8 mouse cellular contexts compared by ENCODE assay signal in the genomic region with DNA sequence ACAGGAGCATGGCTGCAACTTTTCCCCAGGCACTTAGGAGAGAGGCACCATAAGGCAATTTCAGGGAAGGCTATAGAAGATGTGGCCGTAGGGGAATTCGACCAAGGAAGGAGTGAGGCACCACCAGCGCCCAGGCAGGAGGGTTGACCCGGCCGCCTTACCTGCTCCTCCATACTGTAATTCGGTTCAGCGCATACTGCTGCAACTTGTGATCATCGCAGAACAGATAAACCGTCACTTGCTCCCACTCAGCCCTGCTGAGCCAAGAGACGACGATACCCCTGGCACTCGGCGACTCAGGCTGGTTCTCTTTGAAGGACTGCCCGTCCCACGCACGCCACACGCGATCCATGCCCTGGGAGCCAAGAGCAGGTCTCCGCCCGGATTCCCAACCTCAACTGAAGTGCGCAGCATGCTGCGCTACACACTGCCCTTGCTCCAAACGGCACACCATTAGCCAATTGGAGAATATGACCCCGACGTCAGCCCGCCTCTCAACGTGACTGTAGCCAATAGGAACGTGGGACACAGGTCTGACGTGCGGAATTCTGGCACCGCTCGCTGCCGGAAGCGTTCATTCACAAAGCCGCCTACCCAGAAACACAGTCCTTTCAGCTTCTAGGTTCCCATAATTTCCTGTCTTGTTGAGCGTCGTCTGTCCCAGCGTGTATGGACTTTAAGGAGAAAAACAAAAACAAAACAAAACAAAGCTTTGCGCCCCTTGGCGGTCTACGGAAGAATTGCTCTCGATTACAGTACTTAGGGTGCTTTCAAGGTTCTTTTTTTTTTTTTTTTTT. TPM values are rescaled to one million over a fixed set of nuclear protein-coding genes. Genes with fewer than 3 reads are reported as not detected.
DNase-seq lines count a peak whose midpoint lies in the region; ATAC-seq and TF ChIP-seq lines count a peak whose summit lies in the region.

TSS of gene Las1l (minus strand) at position 466 of the 797 bp plus-strand sequence.

- intact Hi-C loops in heart, postnatal 36 days (cut with DNase I), result loop anchor here (2.0 to 5.0 kb wide), 2 partner anchors 222 to 929 kb away; partner anchors contain the start of gene Spin4

- TF ChIP-seq POLR2A in olfactory bulb, adult 2 months (IDR thresholded peaks at IDR 0.05; ENCODE audit: insufficient read depth, low read depth, low read length), result peak; percentile 67; the same call in 1 of the 2 replicates
- TF ChIP-seq POLR2A in thymus, adult 2 months (IDR thresholded peaks at IDR 0.05; ENCODE audit: control insufficient read depth, extremely low read depth, insufficient read depth, low read length, poor library complexity), result peak; percentile 67; the same call in 1 of the 2 replicates

- TF ChIP-seq CTCF in G1E (IDR thresholded peaks at IDR 0.05; ENCODE audit: low read depth, low read length), result no peak
- TF ChIP-seq CTCF in layer of hippocampus, adult 2 months (conservative IDR thresholded peaks at IDR 0.05), result peak; percentile 65
- peak; percentile 24; the same call in 1 of the 2 replicates for TF ChIP-seq CTCF in lung, embryonic 14.5 days (IDR thresholded peaks at IDR 0.05; ENCODE audit: low read depth)
- TF ChIP-seq CTCF in olfactory bulb, adult 2 months (IDR thresholded peaks at IDR 0.05; ENCODE audit: insufficient read depth, low read depth, low read length), result no peak
- no peak for TF ChIP-seq CTCF in thymus, adult 2 months (IDR thresholded peaks at IDR 0.05; ENCODE audit: borderline replicate concordance, control insufficient read depth, extremely low read depth, insufficient read depth, low read length, poor library complexity)

- peak; percentile 99 for ATAC-seq in G1E (ENCODE audit: extremely low read depth, insufficient number of reproducible peaks, low FRiP score, poor library complexity, severe bottlenecking)
- ATAC-seq in forebrain, embryonic 16.5 days, result peak; percentile 100
- peak; percentile 100 for ATAC-seq in lung, embryonic 14.5 days (ENCODE audit: insufficient read depth)

- no peaks in the 10 kb centered on the region for H3K27me3 ChIP-seq in G1E (ENCODE audit: insufficient read depth, low read length)
- H3K27me3 ChIP-seq in forebrain, embryonic 16.5 days (replicated peaks; ENCODE audit: control insufficient read depth, insufficient read depth, low read length), result no peaks in the 10 kb centered on the region
- no peaks in the 10 kb centered on the region for H3K27me3 ChIP-seq in lung, embryonic 14.5 days (ENCODE audit: insufficient read depth, low read length)
- no peaks in the 10 kb centered on the region for H3K27me3 ChIP-seq in thymus, adult 2 months (ENCODE audit: control insufficient read depth, insufficient read depth, low read length)

- 21% methylated on average over 42 of the region's 42 CpGs for WGBS in forebrain, embryonic 16.5 days
- WGBS in lung, embryonic 14.5 days, result 16% methylated on average over 42 of the region's 42 CpGs
- WGBS in olfactory bulb, adult 2 months, result 17% methylated on average over 42 of the region's 42 CpGs
- WGBS in thymus, adult 2 months, result 1% methylated on average over 42 of the region's 42 CpGs

- H3K9ac ChIP-seq in forebrain, embryonic 16.5 days (replicated peaks; ENCODE audit: low read depth, low read length), result peak within 1 kb of the TSS; percentile 55
- peak within 1 kb of the TSS; percentile 60 for H3K9ac ChIP-seq in lung, embryonic 14.5 days

- peak; percentile 69 for DNase-seq in G1E (ENCODE audit: low spot score)
- DNase-seq in cerebellum, adult 18-20 months, result peak; percentile 87 to 90
- peak; percentile 83 to 85 for DNase-seq in heart, postnatal 36 days
- peak; percentile 86 to 91 for DNase-seq in layer of hippocampus, adult 2 months (ENCODE audit: low spot score in 2 of 2)
- peak; percentile 94 for DNase-seq in lung, embryonic 14.5 days
- DNase-seq in thymus, adult 2 months, result peak; percentile 87

- H3K4me3 ChIP-seq in G1E (ENCODE audit: low read depth, low read length), result peak within 1 kb of the TSS; percentile 73
- H3K4me3 ChIP-seq in forebrain, embryonic 16.5 days (replicated peaks; ENCODE audit: low read length), result peak within 1 kb of the TSS; percentile 61
- peak within 1 kb of the TSS; percentile 69 for H3K4me3 ChIP-seq in layer of hippocampus, adult 2 months
- H3K4me3 ChIP-seq in lung, embryonic 14.5 days (ENCODE audit: low read depth, low read length), result peak within 1 kb of the TSS; percentile 53
- H3K4me3 ChIP-seq in olfactory bulb, adult 2 months (ENCODE audit: insufficient read depth, low read depth, low read length), result peak within 1 kb of the TSS; percentile 53
- H3K4me3 ChIP-seq in thymus, adult 2 months (ENCODE audit: control insufficient read depth, insufficient read depth, low read length), result peak within 1 kb of the TSS; percentile 95

- H3K4me2 ChIP-seq in forebrain, embryonic 16.5 days (ENCODE audit: low read length), result peak within 1 kb of the TSS; percentile 73
- peak within 1 kb of the TSS; percentile 67 for H3K4me2 ChIP-seq in lung, embryonic 14.5 days

- 0 out of 2 replicates have a peak within 1 kb of the TSS, but pooled peaks have one; percentile 37 for H3K27ac ChIP-seq in forebrain, embryonic 16.5 days (ENCODE audit: low read length)
- H3K27ac ChIP-seq in layer of hippocampus, adult 2 months, result peak within 1 kb of the TSS; percentile 79
- no peak within 1 kb of the TSS for H3K27ac ChIP-seq in lung, embryonic 14.5 days (ENCODE audit: low read depth)
- H3K27ac ChIP-seq in olfactory bulb, adult 2 months (ENCODE audit: insufficient read depth, low read depth, low read length), result no peak within 1 kb of the TSS
- H3K27ac ChIP-seq in thymus, adult 2 months (ENCODE audit: control insufficient read depth, insufficient read depth, low read length), result peak within 1 kb of the TSS; percentile 47; the same call in 1 of the 2 replicates

- H3K4me1 ChIP-seq in G1E (ENCODE audit: insufficient read depth, low read depth, low read length), result peaks cover 13% of the 10 kb centered on the region
- peaks cover 8% of the 10 kb centered on the region for H3K4me1 ChIP-seq in forebrain, embryonic 16.5 days (replicated peaks; ENCODE audit: control insufficient read depth, insufficient read depth, low read length)
- no peaks in the 10 kb centered on the region for H3K4me1 ChIP-seq in lung, embryonic 14.5 days (ENCODE audit: insufficient read depth)
- no peaks in the 10 kb centered on the region for H3K4me1 ChIP-seq in olfactory bulb, adult 2 months (ENCODE audit: control insufficient read depth, insufficient read depth, low read length)
- H3K4me1 ChIP-seq in thymus, adult 2 months (replicated peaks; ENCODE audit: control insufficient read depth, insufficient read depth, low read length), result peaks cover 2% of the 10 kb centered on the region; the same call in 1 of the 2 replicates

- H3K9me3 ChIP-seq in G1E (replicated peaks), result no peaks in the 10 kb centered on the region; the same call in 1 of the 2 replicates
- H3K9me3 ChIP-seq in forebrain, embryonic 16.5 days (ENCODE audit: control insufficient read depth, low read length), result no peaks in the 10 kb centered on the region
- H3K9me3 ChIP-seq in lung, embryonic 14.5 days (ENCODE audit: low read depth, low read length), result no peaks in the 10 kb centered on the region

- peaks cover 28% of the 10 kb centered on the region for H3K36me3 ChIP-seq in G1E (replicated peaks)
- H3K36me3 ChIP-seq in forebrain, embryonic 16.5 days (ENCODE audit: control insufficient read depth, insufficient read depth), result no peaks in the 10 kb centered on the region
- H3K36me3 ChIP-seq in lung, embryonic 14.5 days (ENCODE audit: insufficient read depth), result no peaks in the 10 kb centered on the region
- no peaks in the 10 kb centered on the region for H3K36me3 ChIP-seq in thymus, adult 2 months (ENCODE audit: control insufficient read depth, insufficient read depth, low read length)

RNA-seq across cellular contexts. Expression of gene Las1l, which starts in this region (rescaled TPM):
- 27.5 and 29.6 TPM in 2 replicates for total RNA-seq in G1E (2014; fragmentation: Nextera tagmentation)
- total RNA-seq in G1E (2017), result 26.8 and 31.2 TPM in 2 replicates
- 8.4 and 16.7 TPM in 2 replicates for polyA plus RNA-seq in G1E (2012)
- 81.4 and 104 TPM in 2 replicates for polyA plus RNA-seq in forebrain, embryonic 16.5 days (2015; fragmentation: Nextera tagmentation; extraction: Ambion mirVana)
- 10 to 100 TPM; 37.1 to 42.0 TPM for total RNA-seq in heart, postnatal 36 days (2021)
- 10 to 100 TPM; 51.3 to 65.0 TPM for total RNA-seq in layer of hippocampus, adult 2 months (2021)
- polyA plus RNA-seq in lung, embryonic 14.5 days (2014; fragmentation: Nextera tagmentation; extraction: Ambion mirVana), result 36.8 and 43.6 TPM in 2 replicates
- polyA plus RNA-seq in olfactory bulb, adult 2 months (2012; ENCODE audit: insufficient read depth, insufficient read length, low replicate concordance, missing spikeins), result not detected in 2 replicates
- 13.0 and 13.9 TPM in 2 replicates for polyA plus RNA-seq in thymus, adult 2 months (2012; rRNA removed)

Comparison
In these comparisons a context has a peak if more than half of its experiments do, and no peak if none do; other contexts are left out.
1. CTCF ChIP-seq: peak in layer of hippocampus, adult 2 months (single experiment) and lung, embryonic 14.5 days (single experiment); none in G1E (single experiment), olfactory bulb, adult 2 months (single experiment) and thymus, adult 2 months (single experiment).
2. H3K27ac ChIP-seq: peak in forebrain, embryonic 16.5 days (single experiment), layer of hippocampus, adult 2 months (single experiment) and thymus, adult 2 months (single experiment); none in lung, embryonic 14.5 days (single experiment) and olfactory bulb, adult 2 months (single experiment).
3. Peak in every context shown above with its lines, with median percentiles within 50 percentile points of each other: ATAC-seq, DNase-seq and H3K4me3 ChIP-seq.